Mouse (Mus musculus): Measurements from ENCODE around the gene Zbtb20.

The Zbtb20 gene

GRCm38 (mm10) chr16:42875852-42875980, at the start of gene Zbtb20:
TSS of gene Zbtb20 (plus strand) at chr16:42875881.
- DNase-seq (ENCODE audit: low read depth, low spot score) = no peak

GRCm38 (mm10) chr16:42835940-42836339, 39.7 kb upstream of the Zbtb20 start:
- DNase-seq (ENCODE audit: low read depth, low spot score) = peak; percentile 45

- no peak for DNase-seq (ENCODE audit: low read depth, low spot score)
Measured at GRCm38 (mm10) chr16:42836404-42837120, 39.1 kb upstream of the Zbtb20 start.

- no peak for DNase-seq (ENCODE audit: low read depth, low spot score)
Measured at GRCm38 (mm10) chr16:42838226-42838625, 37.5 kb upstream of the Zbtb20 start.

- DNase-seq (ENCODE audit: low read depth, low spot score) = no peak
Measured at GRCm38 (mm10) chr16:42857564-42858183, 18.0 kb upstream of the Zbtb20 start.

- no peak for DNase-seq (ENCODE audit: low read depth, low spot score)
Measured at GRCm38 (mm10) chr16:42859251-42859650, 16.4 kb upstream of the Zbtb20 start.

GRCm38 (mm10) chr16:42863231-42863630, 12.4 kb upstream of the Zbtb20 start:
- DNase-seq (ENCODE audit: low read depth, low spot score) = no peak

- no peak for DNase-seq (ENCODE audit: low read depth, low spot score)
Measured at GRCm38 (mm10) chr16:42866061-42866460, 9.6 kb upstream of the Zbtb20 start.

- no peak for DNase-seq (ENCODE audit: low read depth, low spot score)
Measured at GRCm38 (mm10) chr16:42872101-42872500, 3.6 kb upstream of the Zbtb20 start.

- DNase-seq (ENCODE audit: low read depth, low spot score) = no peak
Measured at GRCm38 (mm10) chr16:42873942-42874341, 1.7 kb upstream of the Zbtb20 start.

- peak; percentile 52 for DNase-seq (ENCODE audit: low read depth, low spot score)
Measured at GRCm38 (mm10) chr16:42874456-42874855, 1.2 kb upstream of the Zbtb20 start.

- peak; percentile 100 for DNase-seq (ENCODE audit: low read depth, low spot score)
Measured at GRCm38 (mm10) chr16:42874910-42875851, 500 bp upstream of the Zbtb20 start.

- DNase-seq (ENCODE audit: low read depth, low spot score) = peak; percentile 92
Measured at GRCm38 (mm10) chr16:42876021-42877000, 630 bp downstream of the Zbtb20 start.

GRCm38 (mm10) chr16:42880046-42880445, 4.4 kb downstream of the Zbtb20 start:
- peak; percentile 69 for DNase-seq (ENCODE audit: low read depth, low spot score)

GRCm38 (mm10) chr16:42885538-42885937, 9.9 kb downstream of the Zbtb20 start:
- DNase-seq (ENCODE audit: low read depth, low spot score) = no peak

- DNase-seq (ENCODE audit: low read depth, low spot score) = no peak
Measured at GRCm38 (mm10) chr16:42885964-42886363, 10.3 kb downstream of the Zbtb20 start.

GRCm38 (mm10) chr16:42897125-42897693, 21.5 kb downstream of the Zbtb20 start:
- DNase-seq (ENCODE audit: low read depth, low spot score) = peak; percentile 47

- DNase-seq (ENCODE audit: low read depth, low spot score) = no peak
Measured at GRCm38 (mm10) chr16:42900328-42900727, 24.6 kb downstream of the Zbtb20 start.

GRCm38 (mm10) chr16:42907283-42907701, 31.6 kb downstream of the Zbtb20 start:
- peak; percentile 81 for DNase-seq (ENCODE audit: low read depth, low spot score)

GRCm38 (mm10) chr16:42908381-42908780, 32.7 kb downstream of the Zbtb20 start:
- DNase-seq (ENCODE audit: low read depth, low spot score) = no peak

- DNase-seq (ENCODE audit: low read depth, low spot score) = no peak
Measured at GRCm38 (mm10) chr16:42908896-42909295, 33.2 kb downstream of the Zbtb20 start.
